Mouse (Mus musculus) layer of hippocampus, adult 18-20 months (tissue): ENCODE data around the gene Nup107. TPM values are rescaled to one million over a fixed set of nuclear protein-coding genes. Genes with fewer than 3 reads are reported as not detected.
"Not testable (repeated sequence)": the region's sequence is repeated elsewhere in the genome, so short reads cannot be mapped to it uniquely, and the experiment has no call there.

Experiments used
- DNase-seq, 2 experiments: peaks; one replicate each; pipeline ENCODE4 v3.0.0; 2022; ENCODE audit warnings: low spot score in 2 of 2
- total RNA-seq, 2 experiments: library from RNA; stranded (reverse); gene quantifications; 2 replicates each; pipeline ENCODE4 v1.2.3; 2021

Nup107 gene
- total RNA-seq, 2 experiments from 2014 or later: 13.8 to 14.1 TPM

DNA sequence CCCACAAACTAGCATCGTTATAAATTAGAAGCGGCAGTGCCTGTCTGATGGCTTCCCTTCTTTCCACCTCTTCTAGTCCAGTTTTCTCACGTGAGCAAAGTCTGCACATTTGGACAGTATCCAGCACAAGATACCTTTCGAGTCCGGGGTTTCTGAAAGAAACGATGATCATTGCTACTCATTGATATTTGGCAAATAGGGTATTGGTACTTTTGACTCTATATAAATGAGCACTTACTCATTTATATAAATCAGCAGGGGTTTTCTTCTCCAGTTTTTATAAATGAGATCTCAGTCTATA lies 52.9 kb downstream of the Nup107 start:
- no peak for DNase-seq

- no peak for DNase-seq
These were observed 53.4 kb downstream of the Nup107 start for GRCm38 (mm10) chr10:117738928-117739647.

DNA sequence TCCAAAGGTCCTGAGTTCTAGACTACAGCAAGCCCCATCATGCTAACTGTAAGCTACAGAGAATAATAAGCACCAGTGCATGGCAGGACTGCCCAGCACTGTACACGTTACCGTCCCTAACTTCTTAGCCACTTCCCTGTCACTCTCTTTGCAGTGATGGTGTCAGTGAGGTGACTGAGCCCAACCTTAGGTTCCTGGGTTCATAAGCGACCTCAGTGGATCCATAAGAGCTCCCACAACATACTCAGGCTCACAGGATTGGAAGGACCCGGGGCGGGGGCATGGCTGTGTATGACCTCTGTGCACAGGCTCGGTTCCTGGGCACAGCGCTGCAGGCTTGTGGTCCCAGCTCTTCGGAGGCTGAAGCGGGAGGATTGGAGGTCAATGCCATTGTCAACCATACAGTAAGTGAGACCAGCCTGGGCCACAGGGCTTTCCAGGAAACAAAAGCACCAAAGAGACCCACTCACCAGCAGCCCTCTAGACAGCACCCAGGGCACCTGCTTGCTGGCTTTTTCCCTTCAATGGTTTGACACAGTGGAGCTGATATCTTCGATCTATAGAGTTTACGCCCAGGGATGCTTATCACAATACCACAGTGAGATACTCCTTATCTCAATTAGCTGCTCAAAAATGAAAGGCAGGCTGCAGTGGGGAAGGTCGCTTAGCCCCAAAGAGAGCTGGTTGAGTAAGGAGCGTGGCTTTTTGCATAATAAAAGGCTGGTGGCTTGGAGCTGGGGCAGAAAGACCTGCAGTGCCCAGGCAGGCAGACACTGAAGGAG lies 54.2 kb downstream of the Nup107 start:
- DNase-seq: no peak

GRCm38 (mm10) chr10:117737498-117737897 lies 55.0 kb downstream of the Nup107 start:
- DNase-seq: not testable (repeated sequence)

DNA sequence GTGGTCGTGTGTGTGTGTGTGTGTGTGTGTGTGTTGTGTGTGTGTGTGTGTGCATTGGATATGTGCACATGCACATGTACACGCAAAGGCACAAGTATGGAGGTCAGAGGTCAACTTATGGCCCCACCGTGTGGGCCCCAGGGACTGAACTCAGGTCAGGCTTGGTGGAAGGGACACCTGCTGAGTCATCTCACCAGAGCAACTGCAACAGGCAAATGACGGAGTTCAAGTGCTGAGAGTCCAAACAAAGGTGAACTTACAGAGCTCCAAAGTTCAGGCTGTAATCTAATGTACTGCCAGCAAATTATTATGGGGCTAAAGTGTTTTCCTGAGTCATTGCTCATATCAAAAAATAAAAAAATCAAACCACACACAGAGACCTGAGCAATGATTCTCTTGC lies 55.4 kb downstream of the Nup107 start:
- DNase-seq: no peak

- no peak for DNase-seq
These were observed 55.9 kb downstream of the Nup107 start for GRCm38 (mm10) chr10:117736573-117736972.

DNA sequence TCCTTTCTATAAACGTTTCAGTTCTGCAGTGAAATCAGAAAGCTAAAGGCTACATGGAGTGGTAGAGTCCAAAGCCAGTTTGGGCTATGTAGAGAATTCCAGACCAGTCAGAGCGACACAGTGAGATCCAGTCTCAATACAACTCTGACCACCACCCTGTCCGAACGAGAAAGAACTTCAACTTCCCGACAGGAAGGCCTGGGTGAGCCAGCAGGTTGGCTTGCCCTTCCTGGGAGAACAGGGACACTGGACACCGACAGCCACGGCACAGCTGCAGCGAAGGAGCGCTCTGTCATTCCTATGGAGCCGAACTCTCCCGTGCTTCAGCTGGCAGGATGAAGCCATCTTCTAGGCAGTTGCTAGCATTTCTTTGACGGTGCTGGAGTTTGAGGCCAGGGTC lies 57.1 kb downstream of the Nup107 start:
- not testable (repeated sequence) for DNase-seq

DNA sequence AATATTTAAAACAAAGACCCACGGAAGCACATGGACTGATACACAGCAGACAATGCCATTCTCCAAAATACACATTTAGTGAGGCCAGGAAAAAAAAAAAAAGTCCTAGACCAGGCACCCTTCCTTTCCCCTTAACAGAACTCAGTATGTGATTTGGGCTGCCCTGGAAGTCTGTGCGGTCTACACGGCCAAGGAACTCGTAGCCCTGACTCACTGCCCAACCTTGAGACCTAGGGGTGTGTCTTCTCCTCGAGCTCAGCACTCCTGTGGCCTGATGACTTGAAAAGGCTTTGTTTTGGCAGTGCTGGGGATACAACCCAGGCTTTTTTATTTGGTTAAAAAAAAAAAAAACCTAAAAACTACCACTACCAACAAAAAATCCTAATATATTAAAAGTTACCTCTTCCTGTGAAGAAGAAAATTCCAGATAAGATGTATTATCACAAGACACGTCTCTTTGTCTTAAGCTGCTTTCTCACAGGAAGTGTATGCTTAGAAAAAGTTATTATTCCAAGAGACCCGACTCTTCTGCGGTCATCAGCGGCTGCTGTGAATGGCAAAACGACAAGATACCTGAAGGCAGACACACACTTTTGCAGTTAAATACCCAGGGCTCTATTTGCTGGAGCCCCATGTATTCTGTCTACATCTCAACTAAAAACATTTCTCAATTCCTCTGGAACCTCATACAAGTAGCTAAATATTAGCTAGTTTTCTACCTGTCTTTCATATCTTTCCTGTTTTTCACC lies 58.2 kb downstream of the Nup107 start:
- DNase-seq: not testable (repeated sequence)

GRCm38 (mm10) chr10:117733626-117734025 lies 58.9 kb downstream of the Nup107 start:
- not testable (repeated sequence) for DNase-seq

DNA sequence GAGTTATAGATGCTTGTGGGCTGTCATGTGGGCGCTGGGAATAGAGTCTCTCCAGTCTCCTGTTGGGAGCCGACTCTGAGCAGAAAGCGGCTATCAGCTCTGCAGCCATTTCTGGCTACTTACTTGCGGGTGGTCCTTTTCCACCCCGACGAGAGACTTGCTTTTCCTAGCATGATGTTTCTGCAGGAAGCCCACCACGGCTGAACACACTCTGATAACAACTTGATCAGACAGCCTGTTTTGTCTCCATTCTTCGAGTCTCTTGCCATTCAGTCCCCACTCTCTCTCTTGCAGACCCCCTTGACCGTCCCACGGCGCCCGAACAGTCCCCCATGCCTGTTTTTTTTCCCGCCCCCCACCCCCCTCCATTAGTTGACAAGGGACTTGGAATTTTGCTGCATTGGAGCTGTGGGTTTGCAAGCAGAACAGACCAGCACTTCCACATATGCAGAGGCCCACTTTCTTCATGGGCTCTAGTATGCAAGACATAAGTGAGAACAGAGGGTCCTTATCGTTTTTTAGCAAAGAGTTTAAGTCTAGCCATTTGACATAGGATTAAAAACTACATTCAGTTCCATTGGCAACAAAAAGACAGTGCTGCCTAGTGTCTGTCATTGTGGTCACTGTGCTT lies 59.4 kb downstream of the Nup107 start:
- no peak for DNase-seq

DNA sequence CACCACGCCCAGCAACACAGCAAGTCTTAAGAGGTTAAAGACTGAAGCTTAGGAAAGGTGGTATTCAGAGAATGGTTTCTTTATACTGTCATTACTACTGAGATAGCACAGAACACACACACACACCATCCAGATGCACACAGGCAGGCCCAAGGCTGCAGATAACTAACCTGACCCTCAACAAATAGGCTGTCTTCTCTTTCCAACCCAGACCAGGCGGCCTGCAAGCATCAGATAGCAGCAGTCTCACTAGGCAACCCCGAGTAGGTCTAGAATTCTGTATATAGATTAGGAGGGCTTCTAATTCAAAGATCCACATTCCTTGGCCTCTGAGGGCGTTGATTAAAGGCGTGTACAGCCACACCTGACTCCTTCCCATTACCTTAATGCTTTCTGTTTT lies 60.3 kb downstream of the Nup107 start:
- DNase-seq: no peak

- peak in 1 of 2 experiments; percentile 67 for DNase-seq
These were observed 61.0 kb downstream of the Nup107 start for GRCm38 (mm10) chr10:117731244-117732101.

DNA sequence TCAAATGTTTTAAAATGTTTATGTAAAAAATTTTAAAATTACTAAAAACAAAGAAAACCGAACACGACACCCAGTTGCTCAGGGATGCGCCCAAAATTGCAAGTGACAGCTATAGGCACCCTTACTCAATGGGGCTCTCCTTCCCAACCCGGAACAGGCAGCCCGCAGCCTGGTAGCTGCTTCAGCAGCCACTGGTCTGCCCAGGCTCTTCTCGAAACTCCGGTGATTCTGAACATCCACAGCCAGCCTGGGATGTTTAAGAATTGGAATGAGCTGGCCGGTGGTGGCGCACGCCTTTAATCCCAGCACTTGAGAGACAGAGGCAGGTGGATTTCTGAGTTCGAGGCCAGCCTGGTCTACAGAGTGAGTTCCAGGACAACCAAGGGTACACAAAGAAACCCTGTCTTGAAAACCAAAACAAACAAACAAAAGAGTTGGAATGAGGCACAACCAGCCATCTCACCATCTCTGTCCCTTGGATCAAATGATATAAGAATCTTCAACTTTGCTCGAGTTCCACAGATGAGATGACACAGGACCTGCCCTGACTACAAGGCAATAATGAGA lies 61.8 kb downstream of the Nup107 start:
- no peak for DNase-seq

GRCm38 (mm10) chr10:117730140-117730539 lies 62.4 kb downstream of the Nup107 start:
- no peak for DNase-seq

DNA sequence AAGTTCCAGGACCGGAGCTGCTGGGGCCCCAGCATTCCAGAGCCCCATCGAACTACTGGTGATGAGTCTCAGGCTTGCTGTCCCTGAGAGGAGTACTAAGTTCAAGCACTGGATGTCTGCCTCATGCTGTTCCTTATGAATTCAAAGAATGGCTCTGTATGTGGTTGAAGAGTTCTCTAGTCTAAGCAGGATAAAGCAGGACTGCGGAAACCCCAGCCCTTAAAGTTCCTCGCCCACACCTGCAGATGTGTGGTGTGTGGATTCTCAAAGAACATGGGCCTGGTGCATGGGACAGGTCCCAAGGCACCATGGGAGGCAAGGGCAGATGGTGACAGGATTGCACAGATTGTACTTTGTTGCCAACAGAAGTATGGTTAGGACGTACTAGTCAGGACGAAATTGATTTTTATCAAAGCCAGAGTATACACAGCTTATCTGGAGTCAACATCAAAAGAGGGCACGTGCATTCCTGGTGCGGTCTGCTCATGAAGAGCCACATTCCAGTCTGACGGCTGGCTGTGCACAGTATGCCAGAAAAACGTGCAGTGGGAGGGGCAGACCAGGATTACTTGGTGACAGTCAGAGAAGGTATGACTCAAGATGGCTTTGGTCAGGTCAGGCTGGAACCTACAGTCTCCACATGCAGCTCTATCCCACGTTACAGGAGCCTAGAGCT lies 63.2 kb downstream of the Nup107 start:
- peak in 1 of 2 experiments; percentile 50 for DNase-seq

GRCm38 (mm10) chr10:117728574-117728973 lies 63.9 kb downstream of the Nup107 start:
- DNase-seq: no peak

DNA sequence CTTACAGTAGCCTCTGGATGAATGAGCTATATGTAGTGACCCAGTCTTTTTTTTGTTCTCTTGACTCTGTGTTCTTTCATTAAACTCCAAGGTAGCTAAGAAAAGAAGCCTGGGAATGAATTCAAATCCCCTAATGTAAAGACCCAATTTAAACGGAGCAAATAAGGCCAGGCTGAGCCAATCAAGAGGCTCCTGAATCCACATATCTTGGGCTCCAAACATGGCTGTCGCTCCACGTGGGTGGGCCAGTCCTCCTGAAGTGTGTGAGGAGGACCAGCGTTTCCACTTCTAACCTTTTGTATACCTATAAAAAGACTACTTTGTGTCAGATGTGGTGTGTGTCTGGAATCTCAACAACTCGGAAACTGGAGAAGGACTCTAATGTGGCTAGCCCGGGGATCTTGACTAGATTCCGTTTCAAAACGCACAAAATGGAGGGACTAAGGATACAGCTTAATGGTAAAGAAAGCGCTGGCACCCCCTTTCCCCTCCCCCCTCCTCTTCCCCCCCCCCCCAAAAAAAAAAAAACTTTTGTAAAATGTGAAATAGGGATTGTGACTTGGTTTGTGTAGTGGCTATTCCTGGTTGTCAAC lies 64.9 kb downstream of the Nup107 start:
- DNase-seq: no peak

DNA sequence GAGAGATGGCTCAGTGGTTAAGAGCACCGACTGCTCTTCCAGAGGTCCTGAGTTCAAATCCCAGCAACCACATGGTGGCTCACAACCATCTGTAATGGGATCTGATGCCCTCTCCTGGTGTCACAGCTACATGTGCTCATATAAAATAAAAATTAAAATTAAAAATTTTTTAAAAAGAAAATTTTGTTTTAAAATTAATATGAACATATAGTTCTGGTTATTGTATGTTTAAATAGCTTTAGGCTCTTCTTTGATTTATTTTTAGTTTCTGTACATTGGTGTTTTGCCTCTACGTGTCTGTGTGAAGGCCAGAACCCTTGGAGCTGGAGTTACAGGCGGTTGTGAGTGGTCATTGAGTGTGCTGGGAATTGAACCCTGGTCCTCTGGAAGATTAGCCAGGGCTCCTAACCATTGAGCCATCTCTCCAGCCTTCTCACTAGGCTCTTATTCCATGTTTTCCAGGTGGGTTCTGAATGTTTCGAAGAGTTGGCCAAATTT lies 65.6 kb downstream of the Nup107 start:
- DNase-seq: no peak

GRCm38 (mm10) chr10:117726350-117726749 lies 66.2 kb downstream of the Nup107 start:
- DNase-seq: no peak
